Mouse (Mus musculus) forebrain, embryonic 10.5 days (tissue): ENCODE measurements around the gene Golgb1. TPM values are rescaled to one million over a fixed set of nuclear protein-coding genes. Genes with fewer than 3 reads are reported as not detected.

Experiments
- DNase-seq: peaks from one replicate; pipeline ENCODE4 v3.0.0-alpha.2; 2017; ENCODE audit warnings: low spot score; ENCODE audit errors: extremely low spot score
- H3K27ac ChIP-seq: fragments of 300-500 bp; sonication (generic); 2 replicates; pipeline ENCODE4 v1.5.1; 2016; ENCODE audit warnings: mild to moderate bottlenecking
- H3K27me3 ChIP-seq: fragments of 300-500 bp; sonication (generic); 2 replicates; pipeline ENCODE4 v1.6.1; 2016; ENCODE audit warnings: mild to moderate bottlenecking; ENCODE audit not compliant: poor library complexity, severe bottlenecking
- H3K36me3 ChIP-seq: fragments of 300-500 bp; sonication (generic); replicated peaks from 2 replicates; pipeline ENCODE4 v1.6.1; 2016; ENCODE audit warnings: mild to moderate bottlenecking, moderate library complexity
- H3K4me1 ChIP-seq: fragments of 300-500 bp; sonication (generic); 2 replicates; pipeline ENCODE4 v1.6.1; 2016
- H3K4me3 ChIP-seq: fragments of 300-500 bp; sonication (generic); 2 replicates; pipeline ENCODE4 v1.5.1; 2016; ENCODE audit warnings: mild to moderate bottlenecking, moderate library complexity
- H3K9me3 ChIP-seq: fragments of 300-500 bp; sonication (generic); 2 replicates; pipeline ENCODE4 v1.6.1; 2016; ENCODE audit warnings: mild to moderate bottlenecking, moderate library complexity
- WGBS: fragments of 180-500 bp; shearing (Covaris S2); methylation state at CpG from one replicate; pipeline ENCODE4 v1.1.7; 2016; 5-methylcytosine and 5-hydroxymethylcytosine counted together
- polyA plus RNA-seq: library from polyadenylated mRNA; unstranded; fragments of >200 nt; fragmentation: Nextera tagmentation; extraction: Ambion mirVana; gene quantifications from 2 replicates; pipeline ENCODE4 v1.2.1, GENCODE M21; 2016

Gene Golgb1
- polyA plus RNA-seq, 1 experiment from 2014 or later, result 76.2 TPM

GRCm38 (mm10) chr16:36934841-36935620 lies 60.1 kb downstream of the Golgb1 start, which contains the start of gene Hcls1:
Gene Hcls1 (plus strand): TSS chr16:36934983.
- Histone ChIP-seq H3K27ac (no peak within 1 kb of the TSS), H3K36me3 (peaks cover 33% of the 10 kb centered on the region), H3K27me3 (no peaks in the 10 kb centered on the region), H3K9me3 (no peaks in the 10 kb centered on the region), H3K4me3 (no peak within 1 kb of the TSS), H3K4me1 (no peaks in the 10 kb centered on the region)
- DNase-seq, result no peak
- WGBS, result 86% methylated on average over 7 of the region's 7 CpGs

DNA sequence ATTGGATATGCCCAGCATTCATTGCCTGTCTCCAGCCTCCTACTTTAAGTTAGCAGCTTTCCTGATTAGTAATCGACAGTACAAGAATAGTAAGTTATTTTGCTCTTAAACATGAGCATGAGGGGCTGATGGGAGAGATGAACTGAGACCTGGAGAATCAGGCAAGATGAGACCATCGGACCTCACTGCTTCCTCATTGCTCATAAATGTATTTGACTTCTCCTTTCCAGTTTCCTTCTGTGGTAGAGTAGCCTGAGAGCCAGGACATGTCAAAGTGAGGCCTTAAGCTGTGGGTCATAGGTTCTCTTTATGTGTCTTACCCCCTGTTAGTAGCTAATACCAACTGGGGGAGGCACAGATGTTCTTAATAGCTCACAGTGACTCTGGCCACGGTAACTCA lies 60.9 kb downstream of the Golgb1 start:
- Histone ChIP-seq H3K27me3 (no peaks in the 10 kb centered on the region), H3K36me3 (peaks cover 25% of the 10 kb centered on the region), H3K9me3 (no peaks in the 10 kb centered on the region), H3K4me1 (no peaks in the 10 kb centered on the region), H3K4me3 (no peak overlapping the region), H3K27ac (no peak overlapping the region)
- 94% methylated on average over 3 of the region's 3 CpGs for WGBS
- no peak for DNase-seq

DNA sequence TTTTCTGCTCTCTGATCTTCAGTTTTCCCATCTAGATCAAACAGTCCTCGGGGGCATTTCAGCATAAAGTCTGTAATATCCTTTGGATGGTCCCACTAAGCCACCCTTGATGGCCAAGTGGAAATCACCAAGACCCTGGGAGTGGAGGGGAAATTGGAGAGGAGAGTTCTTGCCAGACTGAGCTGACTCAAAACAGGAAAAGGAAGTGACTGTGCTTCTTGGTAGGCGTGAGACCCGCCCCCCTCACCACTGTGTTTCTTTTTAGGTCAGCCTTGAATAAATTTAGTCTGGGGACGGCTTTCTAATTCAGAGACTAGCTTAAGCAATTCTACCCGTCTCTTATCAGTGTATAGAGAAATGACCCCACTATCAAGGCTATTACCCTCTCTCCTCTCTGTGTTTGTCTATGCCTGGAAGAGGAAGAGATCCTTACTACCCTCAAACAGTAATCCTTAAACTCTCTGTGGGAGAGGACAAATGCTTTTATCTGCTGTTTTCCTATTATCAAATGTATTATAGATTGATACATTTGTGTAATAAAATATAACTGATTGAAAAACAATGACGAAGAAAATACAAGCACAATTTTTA lies 66.3 kb downstream of the Golgb1 start:
- no peak for DNase-seq
- WGBS, result 80% methylated on average over 6 of the region's 6 CpGs

DNA sequence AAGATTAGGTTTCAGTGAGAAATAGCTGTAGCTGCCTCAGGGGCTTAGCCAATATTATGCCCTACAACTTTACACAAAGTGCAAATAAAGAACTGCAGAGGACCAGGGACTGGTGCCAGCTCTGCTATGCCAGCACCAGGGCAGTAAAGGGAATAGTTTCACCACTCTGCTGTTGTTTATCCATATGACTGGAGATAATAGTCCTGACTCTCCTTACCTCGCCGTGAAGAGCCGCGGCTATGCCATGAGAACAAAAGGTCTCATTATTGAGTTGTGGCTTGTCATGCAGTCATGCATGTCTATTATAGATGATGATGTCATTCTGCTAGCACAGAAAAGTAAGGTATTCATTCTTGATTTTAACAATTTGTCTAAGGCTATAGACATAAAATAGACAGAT lies 67.0 kb downstream of the Golgb1 start:
- WGBS, result 87% methylated on average over 4 of the region's 4 CpGs
- Histone ChIP-seq H3K27ac (no peak overlapping the region), H3K9me3 (no peaks in the 10 kb centered on the region), H3K36me3 (no peaks in the 10 kb centered on the region), H3K4me3 (no peak overlapping the region), H3K27me3 (no peaks in the 10 kb centered on the region), H3K4me1 (peaks cover 15% of the 10 kb centered on the region)
- no peak for DNase-seq

More for the DNA sequence above, 66.3 kb downstream of the Golgb1 start:
- no peaks in the 10 kb centered on the region for H3K9me3 ChIP-seq
- H3K4me1 ChIP-seq, result peaks cover 15% of the 10 kb centered on the region
- H3K27ac ChIP-seq, result no peak overlapping the region
- no peak overlapping the region for H3K4me3 ChIP-seq
- no peaks in the 10 kb centered on the region for H3K27me3 ChIP-seq
- H3K36me3 ChIP-seq, result no peaks in the 10 kb centered on the region

DNA sequence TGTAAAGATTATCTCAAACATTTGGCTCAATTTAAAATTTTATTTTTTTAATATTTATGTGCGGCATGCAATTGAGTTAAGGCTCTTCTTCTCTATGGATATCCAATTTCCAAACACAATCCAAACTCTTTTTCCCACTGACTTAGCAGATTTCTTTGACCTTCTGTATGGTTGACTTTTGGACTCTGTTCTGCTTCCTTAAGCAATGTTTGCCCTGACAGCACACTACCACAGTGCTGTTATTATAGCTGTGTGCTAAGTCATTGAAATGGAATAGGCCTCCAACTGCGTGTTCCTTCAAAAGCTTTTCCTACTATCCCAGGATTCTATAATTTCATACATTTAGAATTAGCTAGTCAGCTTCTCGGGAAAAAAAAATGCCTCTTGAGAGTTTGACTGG lies 68.7 kb downstream of the Golgb1 start:
- Histone ChIP-seq H3K4me1 (peaks cover 15% of the 10 kb centered on the region), H3K36me3 (no peaks in the 10 kb centered on the region), H3K9me3 (no peaks in the 10 kb centered on the region), H3K27ac (no peak overlapping the region), H3K4me3 (no peak overlapping the region), H3K27me3 (no peaks in the 10 kb centered on the region)
- no peak for DNase-seq
- WGBS, result 93% methylated on average over 3 of the region's 3 CpGs

DNA sequence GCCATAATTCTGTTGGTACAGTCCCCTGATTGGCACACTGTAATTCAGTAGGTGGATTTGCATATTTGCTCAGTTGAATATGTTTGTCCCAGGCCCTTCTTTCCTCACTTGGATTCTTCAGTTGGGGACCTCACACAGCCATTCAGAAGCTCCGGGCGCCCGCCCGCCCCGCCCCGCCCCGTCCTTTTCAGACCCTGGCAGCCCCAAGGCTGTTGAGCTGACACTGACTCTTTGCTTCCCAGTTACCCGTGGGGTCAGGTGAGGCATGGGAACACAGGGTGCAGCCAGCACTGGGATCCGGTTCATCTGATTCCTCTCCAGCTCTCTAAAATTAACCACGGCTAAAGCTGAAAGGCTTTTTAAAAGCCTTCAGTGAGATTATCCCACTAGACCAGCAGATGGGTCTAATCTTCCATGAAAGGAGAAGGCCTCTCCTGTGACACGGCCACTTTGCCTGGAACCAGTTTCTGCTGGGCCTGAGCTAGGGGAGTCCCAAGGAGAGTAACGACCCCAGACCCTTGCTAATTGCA lies 70.0 kb downstream of the Golgb1 start:
- no peak for DNase-seq
- Histone ChIP-seq H3K4me3 (no peak overlapping the region), H3K4me1 (peaks cover 15% of the 10 kb centered on the region), H3K27ac (peak overlapping the region; percentile 59; the same call in 1 of the 2 replicates), H3K36me3 (no peaks in the 10 kb centered on the region), H3K27me3 (no peaks in the 10 kb centered on the region), H3K9me3 (no peaks in the 10 kb centered on the region)
- WGBS, result 28% methylated on average over 12 of the region's 12 CpGs

GRCm38 (mm10) chr16:36946459-36947159 lies 71.7 kb downstream of the Golgb1 start:
- H3K4me3 ChIP-seq, result no peak overlapping the region
- WGBS, result 86% methylated on average over 8 of the region's 8 CpGs
- H3K4me1 ChIP-seq, result peaks cover 18% of the 10 kb centered on the region
- H3K36me3 ChIP-seq, result no peaks in the 10 kb centered on the region
- H3K9me3 ChIP-seq, result no peaks in the 10 kb centered on the region
- H3K27me3 ChIP-seq, result no peaks in the 10 kb centered on the region
- H3K27ac ChIP-seq, result no peak overlapping the region
- peak; percentile 3 for DNase-seq

DNA sequence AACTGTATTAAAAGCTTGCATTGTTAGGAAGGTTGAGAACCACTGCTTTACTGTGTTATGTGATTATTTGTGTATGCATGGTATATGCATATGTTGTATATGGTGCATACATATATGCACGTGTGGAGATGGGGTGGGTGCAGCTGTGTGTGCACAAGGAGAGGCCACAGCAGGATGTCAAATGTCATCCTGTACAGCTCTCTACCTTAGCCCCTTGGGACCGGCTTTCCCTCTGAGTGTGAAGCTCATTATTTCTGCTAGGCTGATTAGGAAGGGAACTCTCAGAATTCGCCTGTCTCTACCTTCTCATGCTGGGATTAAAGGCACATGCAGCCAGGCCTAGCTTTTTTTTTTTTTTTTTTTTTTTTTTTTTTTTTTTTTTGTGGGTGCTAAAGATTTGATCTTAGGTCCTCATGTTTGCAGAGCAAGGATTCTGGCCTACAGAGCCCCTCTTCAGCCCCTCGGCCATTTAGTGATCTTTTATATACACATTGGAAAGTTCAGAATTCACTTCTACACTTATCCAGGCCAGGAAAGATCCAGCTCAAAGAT lies 72.8 kb downstream of the Golgb1 start:
- Histone ChIP-seq H3K9me3 (no peaks in the 10 kb centered on the region), H3K4me3 (no peak overlapping the region), H3K36me3 (no peaks in the 10 kb centered on the region), H3K27ac (no peak overlapping the region), H3K4me1 (peaks cover 15% of the 10 kb centered on the region), H3K27me3 (no peaks in the 10 kb centered on the region)
- 64% methylated on average over 4 of the region's 4 CpGs for WGBS
- DNase-seq, result peak; percentile 9

GRCm38 (mm10) chr16:36949614-36950336 lies 74.8 kb downstream of the Golgb1 start:
- Histone ChIP-seq H3K36me3 (no peaks in the 10 kb centered on the region), H3K9me3 (no peaks in the 10 kb centered on the region), H3K4me3 (no peak overlapping the region), H3K27me3 (no peaks in the 10 kb centered on the region), H3K4me1 (peaks cover 10% of the 10 kb centered on the region), H3K27ac (0 out of 2 replicates have a peak overlapping the region, but pooled peaks have one; percentile 1)
- DNase-seq, result peak; percentile 13
- 79% methylated on average over 8 of the region's 8 CpGs for WGBS

GRCm38 (mm10) chr16:36951029-36951428 lies 76.1 kb downstream of the Golgb1 start:
- Histone ChIP-seq H3K36me3 (no peaks in the 10 kb centered on the region), H3K27ac (no peak overlapping the region), H3K4me1 (peaks cover 11% of the 10 kb centered on the region), H3K9me3 (no peaks in the 10 kb centered on the region), H3K27me3 (no peaks in the 10 kb centered on the region), H3K4me3 (no peak overlapping the region)
- WGBS, result 48% methylated on average over 4 of the region's 4 CpGs
- peak; percentile 13 for DNase-seq

- DNase-seq, result no peak
- Histone ChIP-seq H3K4me1 (peaks cover 11% of the 10 kb centered on the region), H3K36me3 (no peaks in the 10 kb centered on the region), H3K4me3 (no peak overlapping the region), H3K27me3 (no peaks in the 10 kb centered on the region), H3K27ac (0 out of 2 replicates have a peak overlapping the region, but pooled peaks have one; percentile 15), H3K9me3 (no peaks in the 10 kb centered on the region; the same call in 1 of the 2 replicates)
- WGBS, result 36% methylated on average over 11 of the region's 11 CpGs
Measured at GRCm38 (mm10) chr16:36955106-36955505, 80.2 kb downstream of the Golgb1 start.

- Histone ChIP-seq H3K27me3 (no peaks in the 10 kb centered on the region), H3K4me1 (no peaks in the 10 kb centered on the region), H3K27ac (no peak overlapping the region), H3K4me3 (no peak overlapping the region), H3K9me3 (no peaks in the 10 kb centered on the region), H3K36me3 (no peaks in the 10 kb centered on the region)
- DNase-seq, result no peak
- WGBS, result 83% methylated on average over 4 of the region's 4 CpGs
Measured at GRCm38 (mm10) chr16:36963415-36963814, 88.5 kb downstream of the Golgb1 start.
